Mouse (Mus musculus): ENCODE data around the gene Gal3st2b. TPM values are rescaled to one million over a fixed set of nuclear protein-coding genes. Genes with fewer than 3 reads are reported as not detected.
"Not testable (repeated sequence)": the region's sequence is repeated elsewhere in the genome, so short reads cannot be mapped to it uniquely, and the experiment has no call there.

Gal3st2b gene
- polyA plus RNA-seq, 1 experiment from 2014 or later: not detected

DNA sequence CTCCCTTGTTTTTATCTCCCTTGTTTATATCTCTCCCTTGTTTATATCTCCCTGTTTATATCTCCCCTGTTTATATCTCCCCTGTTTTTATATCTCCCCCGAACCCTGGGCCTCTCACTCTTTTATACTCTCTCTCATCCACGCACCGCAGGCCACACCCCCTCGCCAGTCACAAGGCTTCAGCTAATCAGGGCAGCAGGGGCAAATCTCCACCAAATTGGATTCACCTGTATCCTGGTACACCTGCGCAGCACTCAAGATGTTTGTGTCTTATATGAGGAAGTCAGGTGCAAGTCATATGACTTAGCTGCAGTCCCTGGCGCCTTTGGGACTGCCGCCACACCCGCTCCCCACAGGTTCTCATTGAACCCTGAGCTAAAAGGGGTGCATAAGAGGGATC lies 72.1 kb downstream of the Gal3st2b start, which contains the start of gene Gal3st2c:
Gene Gal3st2c, plus strand, starts transcription at position 301 of the 400 bp plus-strand sequence.
- not testable (repeated sequence) for H3K36me3 ChIP-seq (ENCODE audit: control insufficient read depth, insufficient read depth, low read length); H3K9ac ChIP-seq (ENCODE audit: low read depth, low read length); DNase-seq (ENCODE audit: low spot score); H3K27ac ChIP-seq (ENCODE audit: low read depth, low read length); H3K9me3 ChIP-seq (ENCODE audit: control insufficient read depth, low read length); ATAC-seq (replicated peaks; ENCODE audit: low FRiP score); H3K27me3 ChIP-seq (replicated peaks; ENCODE audit: control insufficient read depth, insufficient read depth, low read length); H3K4me1 ChIP-seq (replicated peaks; ENCODE audit: control insufficient read depth, insufficient read depth, low read length); H3K4me2 ChIP-seq; H3K4me3 ChIP-seq (ENCODE audit: low read depth, low read length)
- 82% methylated on average over 7 of the region's 8 CpGs for WGBS

DNA sequence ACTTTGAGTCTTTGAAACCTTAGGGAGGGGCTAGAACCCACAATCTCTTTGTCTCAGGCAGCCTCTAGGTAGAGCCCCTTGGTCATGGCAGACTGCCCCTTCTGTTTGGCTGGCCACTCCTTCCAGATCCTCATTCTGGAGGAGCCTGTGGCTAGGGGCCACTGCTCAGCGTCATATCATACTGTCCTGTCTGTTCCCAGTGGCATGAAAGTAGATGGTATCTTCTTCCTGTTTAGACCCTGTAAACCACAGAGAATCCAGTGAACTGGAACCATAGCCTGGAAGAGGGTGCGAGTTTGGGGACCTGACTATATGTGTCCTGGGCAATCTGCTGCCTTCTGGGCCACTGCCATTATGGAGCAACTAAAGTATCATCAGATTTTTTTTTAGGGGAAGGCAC lies 73.0 kb downstream of the Gal3st2b start:
- not testable (repeated sequence) for DNase-seq (ENCODE audit: low spot score); H3K4me1 ChIP-seq (replicated peaks; ENCODE audit: control insufficient read depth, insufficient read depth, low read length); H3K27me3 ChIP-seq (replicated peaks; ENCODE audit: control insufficient read depth, insufficient read depth, low read length); H3K27ac ChIP-seq (ENCODE audit: low read depth, low read length); H3K4me3 ChIP-seq (ENCODE audit: low read depth, low read length); H3K9ac ChIP-seq (ENCODE audit: low read depth, low read length); H3K9me3 ChIP-seq (ENCODE audit: control insufficient read depth, low read length); H3K4me2 ChIP-seq; H3K36me3 ChIP-seq (ENCODE audit: control insufficient read depth, insufficient read depth, low read length)
- 0 out of 2 replicates have a peak, but pooled peaks have one; percentile 18 for ATAC-seq (replicated peaks; ENCODE audit: low FRiP score)
- 25% methylated on average over 2 of the region's 2 CpGs for WGBS

DNA sequence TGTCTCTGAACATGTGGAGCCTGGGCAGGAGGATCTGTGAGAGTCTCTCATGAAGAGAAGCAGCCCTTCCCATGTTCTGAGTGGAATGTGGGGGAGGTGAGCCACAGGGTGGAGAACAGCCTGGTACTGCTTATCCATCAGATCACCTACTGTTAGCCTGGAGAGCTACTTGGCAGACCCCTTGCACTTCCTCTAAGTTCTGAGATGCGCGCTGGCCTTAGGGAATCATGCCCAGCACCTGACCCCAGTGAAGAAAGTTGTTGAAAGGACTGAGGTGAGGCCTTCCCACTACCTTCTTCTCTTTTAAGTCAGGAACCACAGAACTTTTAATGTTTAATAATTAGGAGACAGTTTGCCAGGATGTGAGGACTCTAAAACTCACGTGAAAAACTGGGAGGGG lies 73.4 kb downstream of the Gal3st2b start:
- WGBS: 73% methylated on average over 3 of the region's 3 CpGs
- not testable (repeated sequence) for H3K9me3 ChIP-seq (ENCODE audit: control insufficient read depth, low read length); DNase-seq (ENCODE audit: low spot score); H3K4me3 ChIP-seq (ENCODE audit: low read depth, low read length); H3K9ac ChIP-seq (ENCODE audit: low read depth, low read length); H3K27me3 ChIP-seq (replicated peaks; ENCODE audit: control insufficient read depth, insufficient read depth, low read length); H3K4me2 ChIP-seq; H3K36me3 ChIP-seq (ENCODE audit: control insufficient read depth, insufficient read depth, low read length); ATAC-seq (replicated peaks; ENCODE audit: low FRiP score); H3K4me1 ChIP-seq (replicated peaks; ENCODE audit: control insufficient read depth, insufficient read depth, low read length); H3K27ac ChIP-seq (ENCODE audit: low read depth, low read length)

Other genes starting within 250 kb of the Gal3st2b start
- gene Bok, start 232.7 kb upstream of the Gal3st2b start, polyA plus RNA-seq (2014; fragmentation: Nextera tagmentation; extraction: Ambion mirVana): 11.3 and 12.2 TPM in 2 replicates
- 86.2 and 87.6 TPM in 2 replicates for gene Atg4b, start 166.8 kb upstream of the Gal3st2b start, polyA plus RNA-seq (2014; fragmentation: Nextera tagmentation; extraction: Ambion mirVana)
- 28.9 and 31.7 TPM in 2 replicates for gene Thap4, start 163.4 kb upstream of the Gal3st2b start, polyA plus RNA-seq (2014; fragmentation: Nextera tagmentation; extraction: Ambion mirVana)
- gene Dtymk, start 116.4 kb upstream of the Gal3st2b start, polyA plus RNA-seq (2014; fragmentation: Nextera tagmentation; extraction: Ambion mirVana): 297 and 324 TPM in 2 replicates
- 23.1 and 24.2 TPM in 2 replicates for gene Ing5, start 114.3 kb upstream of the Gal3st2b start, polyA plus RNA-seq (2014; fragmentation: Nextera tagmentation; extraction: Ambion mirVana)
- 10.1 and 12.3 TPM in 2 replicates for gene D2hgdh, start 93.4 kb upstream of the Gal3st2b start, polyA plus RNA-seq (2014; fragmentation: Nextera tagmentation; extraction: Ambion mirVana)
- gene Gal3st2, start 57.0 kb upstream of the Gal3st2b start, polyA plus RNA-seq (2014; fragmentation: Nextera tagmentation; extraction: Ambion mirVana): not detected in 2 replicates
- not detected in 2 replicates for gene Gal3st2c, start 72.2 kb downstream of the Gal3st2b start, polyA plus RNA-seq (2014; fragmentation: Nextera tagmentation; extraction: Ambion mirVana)
- gene Neu4, start 102.1 kb downstream of the Gal3st2b start, polyA plus RNA-seq (2014; fragmentation: Nextera tagmentation; extraction: Ambion mirVana): not detected in 2 replicates
- not detected in 2 replicates for gene Pdcd1, start 134.2 kb downstream of the Gal3st2b start, polyA plus RNA-seq (2014; fragmentation: Nextera tagmentation; extraction: Ambion mirVana)

Data from liver, embryonic 11.5 days (tissue).